Mouse (Mus musculus): ENCODE data around the gene Hlf.

Gene Hlf

DNA sequence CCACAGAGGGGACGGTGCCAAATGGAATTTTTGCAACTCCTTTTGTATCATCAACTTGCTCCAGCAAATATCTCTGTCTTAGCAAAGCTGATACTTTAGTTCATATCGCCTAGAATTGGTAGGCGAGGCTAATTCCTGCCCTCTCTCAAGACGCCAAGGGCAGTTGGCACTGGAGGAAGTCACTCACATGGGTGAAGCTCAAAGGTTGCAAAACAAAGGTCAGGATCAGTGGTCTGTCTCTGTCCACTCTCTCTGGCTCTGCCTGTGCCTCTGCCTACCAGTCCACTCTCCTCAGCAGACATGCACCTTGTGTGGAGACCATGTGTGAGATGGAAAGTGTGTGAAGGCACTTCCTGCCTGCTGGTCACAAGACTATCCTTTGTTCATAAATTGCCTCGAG lies 48.4 kb downstream of the Hlf start:
- DNase-seq (ENCODE audit: low spot score in 2 of 2) = no peak

DNA sequence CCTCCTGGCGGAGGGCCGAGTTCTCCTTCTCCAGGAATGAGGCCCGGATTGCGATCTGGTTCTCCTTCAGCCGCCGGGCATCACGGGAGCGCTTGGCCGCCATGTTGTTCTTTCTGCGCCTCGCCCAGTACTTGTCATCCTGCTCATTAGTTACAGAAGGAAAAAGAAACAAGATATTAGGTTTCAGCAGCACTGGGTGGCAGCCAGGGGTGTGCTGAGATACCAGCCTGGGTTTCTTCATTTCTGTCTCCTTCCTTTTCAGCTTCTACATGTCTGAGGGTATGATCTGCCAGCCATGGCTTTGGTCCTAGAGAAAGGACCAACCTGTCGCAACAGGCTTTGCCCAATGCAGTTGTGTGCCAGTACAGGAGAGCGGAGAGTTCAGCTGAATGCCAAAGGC lies 49.9 kb downstream of the Hlf start:
- no peak for DNase-seq (ENCODE audit: low spot score in 2 of 2)

DNA sequence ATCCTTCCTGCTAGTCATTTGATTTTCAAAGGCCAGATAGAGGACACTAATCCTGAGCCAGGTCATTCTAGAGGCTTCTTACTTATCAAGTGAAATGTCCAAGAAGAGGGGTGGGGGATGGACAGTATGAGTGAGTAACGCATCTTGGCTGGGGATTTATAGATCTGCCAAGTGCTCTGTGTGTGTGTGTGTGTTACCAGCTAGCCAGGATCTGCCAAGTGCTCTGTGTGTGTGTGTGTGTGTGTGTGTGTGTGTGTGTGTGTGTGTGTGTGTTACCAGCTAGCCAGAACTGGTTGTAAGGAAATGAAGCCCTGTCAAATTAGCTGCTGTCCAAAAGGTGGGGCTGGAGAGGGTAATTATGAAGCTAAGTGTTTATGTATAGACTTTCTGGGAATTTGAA lies 55.9 kb downstream of the Hlf start:
- DNase-seq (ENCODE audit: low spot score in 2 of 2) = no peak

DNA sequence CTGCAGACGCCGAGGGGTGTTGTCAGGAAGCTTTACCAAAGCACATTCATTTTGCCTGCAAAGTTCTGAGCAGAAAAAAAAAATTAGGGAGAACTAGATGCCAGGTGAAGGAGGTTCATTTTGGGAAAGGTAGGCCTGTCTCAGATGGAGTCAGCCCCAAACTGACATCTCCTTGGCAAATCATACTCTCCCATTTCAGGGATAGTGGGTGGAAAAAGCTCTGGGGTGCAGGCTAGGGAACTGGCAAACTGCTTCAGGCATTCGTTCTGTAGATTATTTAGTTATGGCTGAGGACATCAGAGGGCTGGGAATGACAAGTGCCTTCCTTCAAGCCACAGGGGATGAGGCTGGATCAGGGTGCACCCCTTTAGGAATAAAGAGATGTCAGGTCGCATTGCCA lies 58.0 kb downstream of the Hlf start:
- no peak for DNase-seq (ENCODE audit: low spot score in 2 of 2)

DNA sequence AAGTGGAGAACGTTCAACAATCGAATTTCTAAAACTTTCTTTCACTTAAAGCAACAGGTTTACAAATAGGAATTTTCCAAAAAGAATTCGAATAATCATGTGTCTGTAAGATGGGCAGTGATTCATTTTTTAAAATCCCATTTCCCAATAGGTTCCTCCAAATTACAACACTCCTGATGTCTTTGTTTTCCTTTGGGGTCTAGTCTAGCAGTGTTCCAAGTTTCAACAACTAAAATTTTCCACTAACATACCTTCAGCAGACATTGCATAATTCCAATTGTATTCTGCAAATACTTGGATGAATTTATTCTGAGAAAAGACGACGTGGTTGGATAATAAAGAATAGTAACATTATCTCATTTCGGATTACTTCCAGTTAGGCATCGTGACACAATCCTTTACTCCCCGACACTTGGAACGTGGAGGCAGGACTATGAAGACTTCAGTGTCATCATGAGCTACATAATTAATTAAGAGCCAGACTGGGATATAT lies 60.4 kb downstream of the Hlf start:
- no peak for DNase-seq (ENCODE audit: low spot score in 2 of 2)

DNA sequence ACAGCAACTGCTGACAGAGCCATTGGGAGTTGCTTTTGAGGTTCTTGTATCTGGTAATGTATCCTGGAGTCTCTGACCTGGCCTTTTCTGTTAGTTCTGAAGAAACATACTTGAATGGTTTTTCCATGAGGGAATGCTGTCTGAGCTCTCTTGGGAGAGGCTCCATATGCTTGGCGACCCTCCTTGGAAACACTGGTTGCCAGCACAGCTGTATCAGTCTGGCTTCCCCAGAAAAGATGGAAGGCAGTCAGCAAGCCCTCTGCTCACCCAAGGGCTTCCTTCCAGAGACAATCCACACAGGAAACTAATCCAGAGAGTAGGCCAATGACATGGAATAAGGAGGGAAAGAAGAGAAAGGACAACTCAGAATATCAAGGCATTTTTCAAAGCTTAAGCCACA lies 63.9 kb downstream of the Hlf start:
- DNase-seq (ENCODE audit: low spot score in 2 of 2) = no peak

DNA sequence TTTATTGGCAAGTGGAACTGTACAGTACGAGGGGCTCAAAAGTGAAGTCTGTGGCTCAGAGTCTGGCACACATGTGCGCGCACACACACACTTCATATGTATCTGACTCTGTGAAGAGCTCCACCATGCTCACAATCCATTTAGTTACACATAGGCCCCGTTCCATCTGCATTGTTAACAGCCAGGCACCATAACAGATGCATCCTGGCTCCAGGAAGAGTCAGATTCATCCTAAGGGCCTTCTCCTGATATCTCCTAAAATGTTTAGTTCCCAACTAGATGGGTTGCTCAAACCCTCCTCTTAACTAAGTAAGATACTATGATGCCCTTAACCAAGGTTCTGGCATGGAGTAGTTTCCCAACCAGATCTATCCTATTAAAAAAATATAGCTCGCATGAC lies 64.5 kb downstream of the Hlf start:
- no peak for DNase-seq (ENCODE audit: low spot score in 2 of 2)

DNA sequence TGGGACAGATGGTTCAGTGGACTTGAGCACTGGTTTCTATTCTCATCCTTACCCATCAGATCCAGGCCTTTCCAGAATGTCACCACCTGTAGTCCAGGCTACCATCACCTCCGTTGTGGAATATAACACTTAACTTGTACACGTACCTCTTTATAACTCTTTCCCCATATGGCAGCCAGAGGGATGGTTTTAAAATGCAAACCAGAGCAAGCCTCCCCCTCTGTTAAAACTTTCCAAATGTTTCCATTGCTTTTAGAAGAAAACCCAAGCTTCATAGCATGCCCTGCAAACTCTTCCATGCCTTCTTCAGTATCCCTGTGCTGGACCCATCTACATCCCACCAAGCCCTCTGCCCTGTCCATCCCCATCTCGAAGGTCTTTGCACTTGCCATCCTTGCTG lies 66.1 kb downstream of the Hlf start:
- no peak for DNase-seq (ENCODE audit: low spot score in 2 of 2)

DNA sequence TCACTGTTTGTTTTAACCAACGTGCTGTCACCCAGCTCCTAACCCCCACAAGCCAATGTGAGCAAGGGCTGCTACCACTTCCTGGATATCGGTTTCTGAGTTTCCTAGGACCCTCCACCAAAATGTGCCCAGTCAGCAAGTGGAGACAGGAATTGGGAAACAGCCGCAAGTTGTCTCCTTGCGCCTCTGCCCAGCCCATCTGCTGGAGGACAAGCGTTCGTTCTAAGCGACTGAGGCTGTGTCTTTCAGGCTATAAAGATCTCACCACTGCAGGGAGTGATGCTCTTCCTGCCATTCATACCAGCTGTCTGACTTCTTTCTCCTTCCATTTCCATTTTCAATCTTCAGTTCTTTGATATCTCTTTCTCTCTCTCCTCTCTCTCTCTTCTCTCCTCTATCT lies 69.8 kb downstream of the Hlf start:
- DNase-seq (ENCODE audit: low spot score in 2 of 2) = no peak

DNA sequence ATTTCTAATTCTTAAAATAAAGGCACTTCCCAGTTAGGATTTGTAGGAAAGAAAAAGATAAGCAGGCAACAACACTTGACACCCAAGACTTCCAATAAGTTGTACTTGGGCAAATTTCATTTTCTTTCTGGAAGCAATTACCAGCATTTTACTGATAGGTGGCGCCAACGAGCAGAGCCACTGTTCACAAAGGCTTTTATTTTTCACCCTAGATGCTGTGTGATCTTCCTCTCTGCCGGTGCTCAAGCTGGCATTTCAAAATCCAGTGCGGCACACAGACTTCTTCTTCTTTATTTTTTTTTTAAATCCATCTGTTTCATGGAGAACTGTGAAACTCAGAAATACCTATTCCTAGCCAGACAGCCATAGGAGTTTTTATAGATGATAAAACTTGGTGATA lies 73.2 kb downstream of the Hlf start:
- peak; percentile 25 to 50 for DNase-seq (ENCODE audit: low spot score in 2 of 2)

DNA sequence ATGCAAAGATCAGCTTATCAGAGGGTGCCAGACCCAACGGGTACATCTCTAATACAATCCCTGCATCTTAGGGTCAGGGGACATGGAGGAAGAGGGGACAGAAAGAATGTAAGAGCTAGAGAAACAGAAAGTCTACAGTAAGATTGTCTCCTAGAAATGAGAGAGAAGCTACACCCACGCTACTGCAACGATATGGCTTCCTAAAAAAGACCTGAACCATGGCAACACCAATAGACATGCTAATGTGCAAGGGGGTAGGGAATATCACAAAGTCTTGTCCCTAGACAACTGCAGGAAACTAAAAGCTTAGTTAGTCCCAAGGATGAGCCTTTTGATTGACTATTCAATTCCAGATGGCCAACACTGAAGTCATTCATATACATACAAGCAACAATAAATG lies 76.1 kb downstream of the Hlf start:
- peak in 1 of 2 experiments; percentile 25 for DNase-seq (ENCODE audit: low spot score in 2 of 2)

DNA sequence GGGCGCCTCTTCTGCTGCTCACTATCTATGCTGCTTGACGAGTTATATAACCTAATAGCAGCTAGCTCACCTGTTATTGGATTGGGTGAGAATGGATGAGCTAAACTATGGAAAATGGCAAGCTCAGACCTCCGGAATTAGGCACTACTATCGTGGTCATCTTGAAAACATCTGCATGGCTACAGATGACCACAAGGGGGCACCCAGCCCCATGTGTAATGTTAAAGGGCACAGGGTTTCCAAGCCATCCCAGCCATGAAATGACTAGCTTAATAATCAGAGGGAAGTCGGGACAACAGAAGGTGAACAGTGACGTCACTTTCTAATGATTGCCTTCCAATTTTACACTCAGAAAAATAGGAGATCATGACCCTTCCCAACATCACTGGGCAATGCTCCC lies 83.7 kb downstream of the Hlf start:
- no peak for DNase-seq (ENCODE audit: low spot score in 2 of 2)

DNA sequence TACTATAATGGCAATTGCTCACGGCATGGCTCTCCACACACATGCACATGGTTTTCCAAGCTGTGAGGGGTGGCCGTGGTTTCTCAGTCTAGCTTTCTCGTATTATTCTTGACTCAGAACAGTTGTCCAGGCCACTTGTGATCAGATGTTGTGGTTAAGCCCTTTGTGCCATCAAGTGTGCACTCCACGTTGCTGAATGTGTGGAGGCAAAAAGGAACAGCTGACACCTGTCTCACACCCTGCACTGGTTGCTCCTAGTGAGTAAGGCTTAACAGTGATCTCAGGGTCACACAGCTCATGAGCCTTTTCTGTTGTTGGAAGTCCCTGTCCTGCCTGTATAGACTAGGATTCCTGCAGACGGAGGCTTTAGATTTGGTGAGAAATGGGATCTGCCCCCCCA lies 84.6 kb downstream of the Hlf start:
- no peak for DNase-seq (ENCODE audit: low spot score in 2 of 2)

DNA sequence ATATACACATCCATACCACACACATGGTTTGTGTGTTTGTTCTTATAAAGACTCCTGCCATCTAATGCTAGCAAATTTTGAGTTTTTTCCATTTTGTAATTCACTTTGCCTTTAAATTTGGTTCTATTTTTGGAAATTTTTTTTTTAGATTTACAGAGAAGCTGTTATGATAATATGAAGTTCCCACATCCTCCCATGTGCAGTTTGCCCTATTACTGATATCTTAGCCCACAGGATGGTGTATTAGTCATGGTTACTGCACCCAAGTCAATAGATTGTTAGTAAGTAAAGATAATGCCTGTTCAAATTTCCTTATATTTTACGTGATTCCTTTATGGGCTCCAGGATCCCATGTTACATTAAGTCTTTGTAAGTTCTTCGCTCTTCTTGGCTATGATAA lies 96.1 kb downstream of the Hlf start:
- DNase-seq (ENCODE audit: low spot score in 2 of 2) = no peak

DNA sequence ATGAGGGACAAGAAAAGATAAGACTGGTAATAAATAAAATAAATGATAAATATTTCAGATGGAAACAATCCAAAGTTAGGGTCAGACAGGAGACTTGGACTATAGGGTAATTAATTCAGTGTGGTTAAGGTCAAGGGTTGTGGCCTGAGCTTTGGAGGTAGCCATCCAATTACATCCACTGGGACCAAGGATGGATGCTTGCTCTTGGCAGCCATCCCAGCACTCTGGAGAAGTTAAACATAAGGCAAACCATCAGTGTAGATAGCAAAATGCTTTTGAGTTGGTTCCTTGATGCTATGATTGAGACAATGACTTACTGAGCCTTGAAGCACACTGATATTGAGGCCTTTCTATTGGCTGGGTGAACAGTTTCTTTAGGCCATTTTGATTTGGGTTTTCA lies 97.9 kb downstream of the Hlf start:
- no peak for DNase-seq (ENCODE audit: low spot score in 2 of 2)

DNA sequence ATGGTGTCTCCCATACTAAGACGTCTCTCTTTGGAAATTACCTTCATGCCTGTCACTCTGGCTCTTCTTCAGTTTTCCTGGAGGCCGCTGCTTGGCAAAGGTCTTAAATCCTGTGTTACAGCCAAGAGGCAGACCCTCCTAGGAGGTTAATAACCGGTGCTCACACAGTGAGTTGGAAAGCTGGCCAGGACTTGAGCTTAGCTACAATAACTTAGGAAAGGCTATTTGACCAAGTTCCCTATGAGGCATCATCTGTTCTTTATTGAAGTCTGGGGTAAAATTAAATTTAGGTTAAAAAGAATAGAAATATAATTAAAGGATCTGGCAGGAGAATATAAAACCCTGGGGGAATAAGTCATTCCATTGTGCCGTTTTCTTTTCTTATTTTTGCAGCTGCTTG lies 99.5 kb downstream of the Hlf start:
- no peak for DNase-seq (ENCODE audit: low spot score in 2 of 2)

DNA sequence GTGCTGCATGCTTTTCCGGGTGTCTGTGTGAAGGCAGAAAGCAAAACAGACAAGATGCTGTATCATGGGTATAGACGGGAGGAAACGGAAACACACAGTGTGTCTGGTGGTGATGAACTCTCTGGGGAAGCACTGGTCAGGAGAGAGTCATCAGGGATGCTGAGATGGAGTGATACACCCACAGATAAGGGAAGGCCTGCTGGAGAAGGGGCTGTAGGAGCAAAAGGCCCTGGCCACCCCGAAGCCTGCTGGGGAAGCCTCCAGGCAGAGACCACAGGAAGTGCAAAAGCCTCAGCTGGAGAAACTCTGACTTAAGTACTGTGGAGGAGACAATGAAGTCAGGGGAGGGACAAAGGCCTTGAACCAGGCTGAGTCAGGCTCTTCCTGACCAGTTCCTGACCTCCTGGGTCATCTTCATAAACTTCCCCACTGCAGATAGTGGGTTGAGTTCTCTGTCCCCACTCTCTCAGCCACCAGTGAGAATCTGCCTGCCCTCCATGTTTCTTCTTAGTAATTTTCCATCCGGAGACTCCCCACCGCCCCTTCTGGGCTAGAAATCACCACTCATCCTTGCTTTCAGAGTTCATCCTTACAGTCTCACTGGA lies 104.0 kb downstream of the Hlf start:
- DNase-seq (ENCODE audit: low spot score in 2 of 2) = no peak

Data from right cerebral cortex, postnatal 36 days (tissue).